Mouse (Mus musculus) NIH3T3 (cell line): ENCODE results near the gene Krtap28-10.

ENCODE experiments used
- DNase-seq: peaks from one replicate; pipeline ENCODE4 v3.0.0-alpha.2; 2012; ENCODE audit warnings: low read depth

Gene Krtap28-10

GRCm38 (mm10) chr1:83042380-83042779, at the start of gene Krtap28-10:
Gene Krtap28-10, minus strand, starts transcription at chr1:83042480.
- DNase-seq, result no peak

- peak; percentile 9 for DNase-seq
These were observed 49.0 kb upstream of the Krtap28-10 start for GRCm38 (mm10) chr1:83091268-83091667.

- no peak for DNase-seq
These were observed 42.5 kb upstream of the Krtap28-10 start for GRCm38 (mm10) chr1:83084790-83085189.

GRCm38 (mm10) chr1:83077016-83077415, 34.7 kb upstream of the Krtap28-10 start:
- no peak for DNase-seq

- peak; percentile 78 for DNase-seq
These were observed 34.1 kb upstream of the Krtap28-10 start for GRCm38 (mm10) chr1:83076190-83076917.

- DNase-seq, result no peak
These were observed 33.4 kb upstream of the Krtap28-10 start for GRCm38 (mm10) chr1:83075526-83076189.

GRCm38 (mm10) chr1:83067205-83067604, 24.9 kb upstream of the Krtap28-10 start:
- no peak for DNase-seq

- no peak for DNase-seq
These were observed 24.3 kb upstream of the Krtap28-10 start for GRCm38 (mm10) chr1:83066577-83066976.

- DNase-seq, result peak; percentile 77
These were observed 22.6 kb upstream of the Krtap28-10 start for GRCm38 (mm10) chr1:83064851-83065250.

- peak; percentile 3 for DNase-seq
These were observed 18.4 kb upstream of the Krtap28-10 start, which contains the start of gene Krtap28-13 for GRCm38 (mm10) chr1:83060643-83061042. Gene Krtap28-13, plus strand, starts transcription at chr1:83060930.

GRCm38 (mm10) chr1:83059278-83059677, 17.0 kb upstream of the Krtap28-10 start, which contains the start of gene A030005K14Rik:
Gene A030005K14Rik, minus strand, starts transcription at chr1:83059378.
- no peak for DNase-seq

- no peak for DNase-seq
These were observed 16.2 kb upstream of the Krtap28-10 start for GRCm38 (mm10) chr1:83058481-83058880.

GRCm38 (mm10) chr1:83044882-83045427, 2.7 kb upstream of the Krtap28-10 start, which contains the start of gene Gm47969:
Gene Gm47969, plus strand, starts transcription at chr1:83044932.
- DNase-seq, result no peak

- no peak for DNase-seq
These were observed 3.2 kb downstream of the Krtap28-10 start for GRCm38 (mm10) chr1:83039080-83039479.

- no peak for DNase-seq
These were observed 4.1 kb downstream of the Krtap28-10 start, which contains the start of gene Slc19a3 for GRCm38 (mm10) chr1:83038109-83038672. Gene Slc19a3, minus strand, starts transcription at chr1:83038448.

- DNase-seq, result no peak
These were observed 5.2 kb downstream of the Krtap28-10 start for GRCm38 (mm10) chr1:83036892-83037667.

GRCm38 (mm10) chr1:83034509-83034908, 7.8 kb downstream of the Krtap28-10 start:
- DNase-seq, result no peak

GRCm38 (mm10) chr1:83032508-83032907, 9.8 kb downstream of the Krtap28-10 start:
- DNase-seq, result no peak

- no peak for DNase-seq
These were observed 10.3 kb downstream of the Krtap28-10 start for GRCm38 (mm10) chr1:83031950-83032349.

GRCm38 (mm10) chr1:83016556-83016955, 25.7 kb downstream of the Krtap28-10 start:
- DNase-seq, result no peak

GRCm38 (mm10) chr1:83015329-83015879, 26.9 kb downstream of the Krtap28-10 start:
- no peak for DNase-seq
